Mouse (Mus musculus): ENCODE results near the gene Alg9.

Gene Alg9

DNA sequence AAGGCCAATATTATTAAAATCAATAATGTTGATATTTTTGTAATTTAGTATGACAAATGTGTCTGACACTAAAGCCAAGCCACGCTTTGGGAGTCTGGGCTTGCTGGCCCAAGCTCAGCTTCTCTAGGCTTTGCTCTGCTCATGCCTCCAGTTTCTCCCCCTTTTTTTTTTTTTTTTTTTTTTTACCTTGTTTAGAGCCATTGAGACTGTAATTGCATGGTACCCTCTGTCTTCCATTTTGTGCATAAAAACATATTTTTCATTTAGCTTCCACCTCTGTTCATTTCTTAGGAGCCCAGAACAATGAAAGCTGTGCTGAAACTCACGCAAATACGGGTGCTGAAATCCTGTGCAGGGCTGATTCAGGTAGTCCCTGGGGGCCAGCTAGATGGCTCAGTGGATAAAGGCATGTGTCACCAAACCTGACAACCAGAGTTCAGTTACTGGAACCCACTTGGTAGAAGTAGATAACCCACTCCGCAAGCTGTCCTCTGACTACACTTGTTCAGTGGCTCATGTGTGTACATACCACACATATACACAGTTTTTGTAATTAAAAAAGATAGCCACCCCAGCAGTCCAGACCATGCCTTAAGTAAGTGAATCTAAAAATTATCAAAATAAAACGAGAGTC is 80.4 kb downstream of the Alg9 start:
- no peak for DNase-seq

DNA sequence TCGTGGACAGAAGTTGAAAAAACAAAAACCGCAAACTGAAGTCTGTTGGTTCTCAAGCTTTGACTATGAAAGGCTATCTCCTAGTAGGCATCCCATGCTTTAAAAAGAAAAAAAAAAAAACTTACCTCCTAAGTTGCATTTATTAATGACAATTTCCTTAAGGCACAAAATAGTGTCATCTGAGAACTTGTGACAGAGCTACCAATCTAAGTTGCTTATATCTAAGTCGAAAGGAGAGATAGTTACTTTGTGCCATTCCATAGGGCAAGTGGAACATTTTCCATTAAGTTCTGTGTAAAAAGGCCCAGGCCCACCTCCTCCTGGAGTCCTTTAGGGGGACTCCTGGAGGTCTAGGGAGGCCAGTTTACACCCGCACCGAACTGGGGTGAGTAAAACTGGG is 81.0 kb downstream of the Alg9 start:
- DNase-seq: no peak

DNA sequence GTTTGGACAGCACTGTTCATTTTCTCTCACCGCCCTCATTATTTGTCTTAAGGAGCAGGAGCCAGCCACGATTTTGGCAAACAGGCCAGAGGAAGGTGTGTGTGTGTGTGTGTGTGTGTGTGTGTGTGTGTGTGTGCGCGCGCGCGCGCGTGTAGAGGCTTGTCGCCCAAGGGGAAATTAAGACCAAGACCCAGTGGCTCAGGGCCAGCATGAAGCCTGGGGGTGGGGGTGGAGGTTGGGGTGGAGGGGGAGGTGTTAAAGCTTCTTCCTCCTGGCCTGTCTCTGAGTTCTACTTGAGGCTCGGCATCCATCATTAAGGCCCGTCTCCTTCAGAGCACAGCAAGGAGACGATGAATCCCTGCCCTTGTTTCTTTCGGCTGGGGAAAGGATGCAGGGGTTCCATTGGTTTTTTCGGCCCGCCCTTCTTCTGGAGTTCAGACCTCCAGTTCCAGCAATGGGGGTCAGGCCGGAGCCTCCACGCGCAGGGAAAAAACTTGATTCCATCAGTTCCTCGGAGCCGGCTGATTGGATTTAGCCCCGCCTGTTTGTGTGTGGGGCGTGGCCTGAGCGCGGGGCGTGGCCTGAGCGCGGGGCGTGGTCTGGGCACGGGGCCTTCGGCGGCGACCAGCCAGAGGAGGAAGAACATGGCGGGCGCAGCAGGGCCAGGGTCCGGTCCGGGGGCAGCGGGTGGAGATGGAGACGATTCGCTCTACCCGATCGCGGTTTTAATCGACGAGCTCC is 81.7 kb downstream of the Alg9 start:
- DNase-seq: peak; percentile 91

DNA sequence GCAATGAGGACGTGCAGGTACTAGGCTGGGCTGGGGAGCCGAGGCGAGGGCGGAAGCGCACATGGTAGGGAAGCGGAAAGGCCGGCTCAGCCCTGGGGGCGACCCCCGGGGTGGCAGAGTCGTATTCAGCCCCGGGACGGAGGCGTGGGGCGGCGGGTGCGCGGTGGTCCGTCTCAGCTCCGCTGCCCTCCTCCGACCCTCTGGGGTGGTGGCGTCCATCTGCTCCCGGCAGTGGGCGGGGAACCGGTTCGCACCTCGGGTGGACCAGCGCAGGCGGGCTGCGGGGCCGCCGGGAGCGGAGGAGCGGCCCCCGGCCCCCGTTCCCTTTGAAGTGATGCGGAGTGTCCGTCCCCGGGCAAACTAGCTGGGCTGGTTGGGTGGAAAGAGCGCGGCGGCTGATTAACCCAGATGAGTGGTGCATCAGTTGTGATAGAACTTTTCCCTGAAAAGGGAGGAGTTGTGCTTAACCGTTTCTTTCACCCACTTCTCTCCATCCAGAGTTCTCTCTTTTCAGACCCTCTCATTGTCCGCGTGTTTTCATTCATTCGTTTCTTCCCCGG is 82.3 kb downstream of the Alg9 start:
- no peak for DNase-seq

DNA sequence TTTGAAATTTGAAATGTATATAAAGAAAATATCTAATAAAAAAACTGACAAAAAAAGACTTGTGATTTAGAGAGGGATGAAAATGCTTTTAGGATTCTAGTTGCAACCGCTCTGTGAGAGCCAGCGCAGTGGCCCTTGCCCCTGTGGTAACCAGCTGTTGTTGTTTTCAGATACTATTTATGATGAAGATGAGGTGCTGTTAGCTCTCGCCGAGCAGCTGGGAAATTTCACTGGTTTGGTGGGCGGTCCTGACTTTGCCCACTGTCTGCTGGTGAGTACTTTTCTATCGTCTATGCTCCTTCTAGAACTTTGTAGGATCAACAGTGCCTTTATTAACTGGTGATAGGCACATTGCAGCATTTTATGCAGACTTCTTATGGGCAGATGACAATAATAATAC is 83.9 kb downstream of the Alg9 start:
- DNase-seq: no peak

DNA sequence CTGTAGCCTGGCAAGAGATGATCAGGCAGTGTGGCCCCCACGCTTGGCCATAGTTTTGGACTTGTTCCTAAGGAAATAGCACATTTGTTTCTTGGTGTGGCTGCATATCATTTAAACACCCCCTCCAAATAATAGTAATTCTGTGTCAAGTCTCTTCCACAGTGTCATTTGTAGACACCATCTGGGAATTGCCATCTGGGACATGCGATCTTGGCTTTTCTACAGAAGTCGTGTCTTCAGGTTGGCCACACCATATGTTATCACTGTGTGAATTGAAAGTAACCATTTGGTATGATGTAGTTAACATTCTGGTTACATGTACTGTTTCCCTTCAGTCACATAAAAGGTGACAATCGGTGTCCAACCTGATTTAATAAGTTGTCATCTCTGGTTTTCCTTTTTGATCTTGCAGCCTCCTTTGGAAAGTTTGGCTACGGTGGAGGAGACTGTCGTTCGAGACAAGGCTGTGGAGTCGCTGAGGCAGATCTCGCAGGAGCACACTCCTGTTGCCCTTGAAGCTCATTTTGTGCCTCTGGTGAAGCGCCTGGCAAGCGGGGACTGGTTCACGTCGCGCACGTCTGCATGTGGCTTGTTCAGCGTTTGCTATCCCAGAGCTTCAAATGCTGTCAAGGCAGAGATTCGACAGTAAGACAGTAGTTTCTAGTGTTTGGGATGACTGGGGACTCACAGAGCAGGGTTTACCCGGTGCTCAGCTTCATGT is 86.5 kb downstream of the Alg9 start:
- DNase-seq: no peak

DNA sequence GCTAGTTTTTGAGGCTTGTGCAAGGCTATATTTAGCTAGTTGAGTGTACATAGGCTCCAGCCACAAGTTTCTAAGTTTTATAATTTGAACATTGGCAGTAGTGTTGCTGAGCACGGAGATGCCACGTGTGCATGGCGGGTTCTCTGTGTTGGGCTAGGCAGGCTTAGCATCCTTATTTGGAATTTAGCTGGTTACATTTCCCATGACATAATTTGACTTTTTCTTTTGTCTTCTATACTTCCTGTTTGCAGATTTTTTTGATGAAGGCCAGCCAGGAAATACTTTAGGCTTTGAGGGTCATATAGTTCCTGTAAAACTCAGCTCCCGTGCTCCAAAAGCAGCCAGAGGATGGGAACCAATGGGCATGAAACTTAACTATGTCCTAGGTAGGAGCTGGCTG is 89.0 kb downstream of the Alg9 start:
- no peak for DNase-seq

DNA sequence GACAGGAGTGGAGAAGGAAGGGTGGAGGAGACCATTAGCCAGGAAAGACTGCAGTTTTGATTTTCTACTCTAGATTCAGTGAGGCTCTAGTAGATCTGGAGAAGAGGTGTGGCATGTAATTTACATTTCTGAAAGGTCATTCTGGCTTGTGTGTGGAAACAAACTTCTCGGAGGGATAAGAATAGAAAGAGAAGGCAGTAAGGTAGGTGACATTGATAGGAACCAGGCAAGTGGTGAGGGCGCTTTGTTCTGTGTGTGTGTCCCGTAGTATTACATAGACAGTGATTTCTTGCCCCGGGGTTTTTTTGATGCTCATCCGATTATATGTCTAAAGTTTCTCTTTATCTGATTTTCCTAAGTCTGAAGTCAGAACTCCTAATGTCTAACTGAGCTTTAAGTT is 90.1 kb downstream of the Alg9 start:
- DNase-seq: no peak

DNA sequence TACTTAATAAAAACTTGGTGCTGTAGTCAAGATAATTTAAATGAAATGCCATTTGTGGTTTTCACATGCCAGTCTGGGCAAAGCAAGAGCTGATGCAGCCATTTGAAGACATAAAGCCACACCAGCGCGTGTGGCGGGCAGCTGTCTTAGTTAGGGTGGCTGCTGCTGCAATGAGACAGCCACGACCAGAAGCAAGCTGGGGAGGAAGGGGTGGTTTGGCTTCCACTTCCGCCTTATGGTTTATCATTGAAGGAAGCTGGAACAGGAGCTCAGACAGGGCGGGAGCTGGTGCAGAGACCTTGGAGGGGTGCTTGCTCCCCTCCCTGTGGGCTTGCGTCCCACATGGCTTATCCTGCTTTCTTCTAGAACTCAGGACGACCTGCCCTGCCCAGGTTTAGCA is 91.0 kb downstream of the Alg9 start:
- DNase-seq: no peak

DNA sequence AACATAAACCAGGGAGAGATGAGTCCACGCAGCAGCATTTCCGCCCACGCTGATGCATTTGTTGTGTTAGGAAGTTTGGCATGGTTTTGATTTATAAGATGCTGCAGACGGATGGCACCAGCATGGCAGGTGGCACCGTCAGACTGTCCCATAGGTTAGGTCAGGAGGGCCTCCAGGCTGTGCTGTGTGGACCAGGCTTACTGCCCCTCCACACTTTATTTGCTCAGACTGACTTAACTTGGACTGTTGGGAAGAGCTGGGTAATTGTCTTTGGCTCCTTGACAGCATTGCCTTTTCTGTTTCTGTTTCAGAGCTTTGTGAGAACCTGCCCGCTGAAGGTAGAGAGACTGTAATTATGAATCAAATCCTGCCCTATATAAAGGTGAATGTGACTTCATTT is 92.2 kb downstream of the Alg9 start:
- no peak for DNase-seq

DNA sequence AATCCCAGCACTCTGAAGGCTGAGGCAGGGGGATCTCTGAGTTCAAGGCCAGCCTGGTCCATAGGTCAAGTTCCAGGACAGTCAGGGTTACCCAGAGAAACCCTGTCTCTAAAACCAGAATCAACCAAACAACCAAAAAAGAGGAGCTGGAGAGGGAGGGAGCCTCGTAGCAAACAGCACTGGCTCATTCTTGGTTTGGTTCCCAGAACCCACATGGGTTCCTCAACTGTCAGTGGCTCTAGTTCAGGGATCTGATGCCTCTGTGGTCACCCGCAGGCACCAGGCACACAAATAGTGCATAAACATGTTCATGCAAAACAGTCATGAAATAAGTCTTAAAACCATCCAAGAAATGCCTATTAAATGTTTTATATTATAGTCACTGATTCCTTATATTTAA is 93.4 kb downstream of the Alg9 start:
- no peak for DNase-seq

DNA sequence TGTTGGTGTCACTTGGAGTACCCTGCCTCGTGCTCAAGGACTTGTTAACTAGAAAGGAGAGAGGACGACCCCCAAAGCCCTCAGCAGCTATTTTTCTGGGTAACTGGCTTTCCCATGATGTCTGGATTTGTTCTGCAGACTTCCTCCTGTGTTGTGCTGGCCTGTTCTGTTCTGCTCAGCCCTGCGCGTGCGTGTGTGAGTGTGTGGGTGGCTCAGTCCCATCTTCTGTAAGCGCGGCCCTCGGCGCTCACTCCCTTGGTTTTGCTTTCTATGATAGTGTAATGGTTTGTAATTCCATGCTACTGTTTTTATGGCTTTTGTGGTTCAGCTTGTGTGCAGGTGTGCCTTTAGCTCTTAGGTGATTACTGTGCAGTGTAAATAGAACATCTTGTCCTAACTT is 98.4 kb downstream of the Alg9 start:
- DNase-seq: no peak

DNA sequence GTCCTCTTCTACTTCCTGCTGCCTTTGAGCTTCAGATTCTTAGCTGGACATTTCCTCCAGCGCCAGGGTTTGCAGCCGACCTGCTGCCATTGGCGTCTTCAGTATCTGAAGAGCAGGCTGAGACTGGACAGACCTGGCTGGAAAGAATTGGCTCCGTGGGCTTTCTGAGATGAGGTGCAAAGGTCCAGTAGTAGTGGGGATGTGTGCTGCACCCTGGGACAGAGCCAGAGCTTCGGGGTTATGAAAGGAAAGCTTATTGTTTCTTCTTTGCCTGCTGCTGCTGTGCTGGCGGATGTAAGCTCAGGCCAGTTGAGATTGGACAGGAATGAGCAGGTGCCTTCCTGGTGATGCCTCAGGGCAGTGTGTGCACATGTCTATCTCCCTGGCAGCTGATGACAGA is 99.2 kb downstream of the Alg9 start:
- DNase-seq: no peak

DNA sequence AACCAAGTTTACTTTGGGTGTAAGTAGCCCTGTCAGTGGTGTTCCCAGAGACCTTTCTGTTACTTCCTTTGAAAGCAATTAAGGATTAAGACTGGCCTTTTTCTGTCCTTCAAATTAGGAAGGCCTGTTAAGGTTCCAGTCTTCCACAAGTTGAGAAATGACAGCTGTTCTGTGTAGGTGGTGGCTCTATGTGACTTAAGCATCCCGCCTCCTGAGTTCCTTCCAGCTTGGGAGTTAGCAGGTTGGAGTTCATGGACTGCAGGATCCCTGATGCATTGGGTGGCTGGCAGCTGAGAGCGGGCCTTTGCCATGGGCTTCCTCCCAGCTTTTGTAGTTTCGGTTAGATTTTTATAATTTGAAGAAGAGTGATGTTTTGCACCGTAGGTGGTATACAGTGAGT is 100.7 kb downstream of the Alg9 start:
- no peak for DNase-seq

DNA sequence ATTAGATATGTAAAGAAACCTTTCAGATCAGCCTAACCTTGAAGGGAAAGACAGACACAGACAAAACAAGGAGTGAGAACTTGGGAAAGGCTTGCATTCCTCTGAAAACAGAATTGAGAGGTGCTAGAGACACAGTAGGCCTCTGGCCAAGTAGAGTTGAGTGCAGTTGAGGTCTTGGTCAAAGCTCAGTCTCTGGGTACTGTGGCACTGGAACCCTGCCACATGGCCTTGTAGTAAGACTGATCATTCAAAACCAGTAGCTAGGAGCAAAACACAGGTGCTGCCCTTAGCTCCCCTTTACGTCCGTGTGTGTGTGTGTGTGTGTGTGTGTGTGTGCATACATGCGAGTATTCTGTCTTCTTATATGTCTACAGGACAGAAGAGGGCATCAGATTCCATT is 101.5 kb downstream of the Alg9 start:
- DNase-seq: no peak

DNA sequence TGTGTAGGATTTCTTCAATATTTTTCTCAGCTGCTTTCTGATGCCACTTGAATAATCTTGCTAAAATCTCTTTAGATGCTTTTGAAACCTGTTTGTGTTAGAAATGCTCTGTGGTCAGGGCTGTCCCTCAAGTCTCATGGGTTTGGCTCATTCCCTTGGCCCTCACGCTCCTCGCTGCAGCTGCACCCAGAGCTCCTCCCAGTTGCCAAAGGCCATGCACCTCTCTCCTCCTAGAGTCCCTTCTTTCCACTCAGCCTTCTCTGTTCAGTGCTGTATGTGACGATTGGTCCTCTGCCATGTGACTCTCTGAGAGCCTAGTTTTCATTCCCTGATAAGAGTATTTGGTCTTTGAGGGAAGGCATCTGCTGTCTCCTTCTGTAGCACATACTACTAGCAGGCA is 102.6 kb downstream of the Alg9 start:
- DNase-seq: no peak

DNA sequence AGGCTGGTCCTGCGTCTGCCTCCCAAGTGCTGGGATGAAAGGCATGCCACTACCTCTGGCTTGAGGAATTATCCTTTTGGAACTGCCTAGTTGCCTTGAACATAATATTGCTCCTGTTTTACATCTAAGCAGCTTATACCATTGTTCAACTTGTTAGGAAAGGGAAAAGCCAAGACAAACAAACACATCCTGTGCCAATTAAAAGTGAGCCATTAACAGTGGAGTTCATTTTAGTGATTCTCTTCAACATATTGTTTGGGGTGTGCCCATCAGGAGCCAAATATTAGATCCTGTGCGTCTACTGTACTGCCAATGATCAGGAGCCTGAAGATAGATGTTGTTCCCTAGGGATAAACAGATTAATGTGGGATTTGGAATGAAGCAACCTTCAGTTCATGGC is 107.4 kb downstream of the Alg9 start:
- DNase-seq: no peak

DNA sequence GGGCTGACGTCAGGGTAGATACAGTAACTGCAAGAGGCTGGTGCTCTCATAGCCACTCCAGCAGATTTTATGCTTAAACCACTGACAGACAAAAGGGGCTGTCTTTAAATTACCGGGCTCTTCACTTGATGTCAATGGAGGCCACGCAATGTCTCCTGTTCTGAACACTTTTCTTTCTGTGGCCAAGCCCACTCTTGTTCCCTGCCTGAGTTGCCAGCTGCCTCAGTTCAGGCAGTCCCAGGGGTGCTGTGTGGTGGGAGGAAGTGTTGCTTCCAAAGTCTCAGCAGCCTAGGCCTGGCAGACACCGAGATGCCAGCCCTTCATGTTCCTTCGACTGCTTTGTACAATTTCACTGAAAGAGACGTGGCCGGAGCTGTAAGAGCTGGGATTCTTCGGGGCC is 109.3 kb downstream of the Alg9 start:
- no peak for DNase-seq

DNA sequence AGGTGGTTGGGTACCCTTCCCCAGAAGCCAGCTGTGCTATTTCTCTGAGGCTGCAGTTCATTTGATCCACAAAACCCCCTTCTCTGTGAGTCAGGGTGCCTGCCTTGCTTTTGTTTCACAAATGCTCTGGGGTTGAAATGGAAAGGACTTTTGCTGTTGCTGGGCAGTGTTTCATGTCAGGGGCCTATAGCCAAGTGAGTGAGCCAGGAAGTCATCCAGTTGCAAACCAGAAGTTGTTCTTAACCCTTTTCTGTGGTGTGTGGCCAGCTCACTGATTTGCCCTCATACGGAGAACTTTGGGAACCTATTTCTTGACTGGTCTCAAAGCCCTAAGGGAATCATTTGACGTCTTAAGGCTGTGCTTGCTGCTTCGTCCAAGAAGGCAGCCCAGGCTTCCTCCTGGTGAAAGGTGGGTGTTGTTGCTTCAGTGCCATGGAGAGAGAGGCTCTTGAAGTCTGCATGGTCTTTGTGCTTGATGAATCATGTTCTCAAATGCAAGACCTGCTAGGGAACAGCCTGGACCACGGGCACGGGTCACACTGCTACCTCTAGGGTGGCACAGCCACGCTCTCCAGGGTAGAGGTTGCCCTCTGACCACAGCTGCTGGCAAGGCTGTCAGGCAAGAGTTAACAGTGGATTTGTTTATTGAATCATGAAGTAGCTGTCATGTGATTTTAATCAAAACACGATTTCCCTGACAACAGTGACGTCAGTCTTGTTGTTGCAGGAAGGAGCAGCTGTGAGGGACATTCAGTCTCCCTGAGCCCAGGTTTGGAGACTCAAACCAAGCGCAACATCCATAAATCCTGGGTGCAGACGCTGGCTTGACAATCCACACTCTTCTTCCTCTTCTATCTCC is 110.2 kb downstream of the Alg9 start:
- peak; percentile 30 for DNase-seq

DNA sequence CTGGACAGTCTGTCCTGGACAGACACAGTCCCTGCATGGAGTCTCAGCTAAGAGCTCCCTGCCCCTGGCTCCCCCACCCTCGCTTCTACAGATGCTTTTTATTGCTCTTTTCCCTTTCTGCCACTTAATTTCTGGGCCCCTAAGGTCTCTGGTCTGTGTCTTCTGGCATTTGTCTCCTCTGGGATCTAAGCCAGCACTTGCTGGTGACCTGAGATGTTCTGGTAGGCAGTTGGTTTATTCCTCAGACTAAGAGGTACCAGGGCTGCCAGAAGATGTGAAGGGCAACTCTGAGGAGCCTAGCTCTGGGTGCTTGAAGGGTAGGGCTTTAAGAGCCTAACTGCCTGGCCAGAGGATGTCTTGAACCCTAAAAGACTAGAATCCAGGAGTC is 110.8 kb downstream of the Alg9 start:
- DNase-seq: no peak

DNA sequence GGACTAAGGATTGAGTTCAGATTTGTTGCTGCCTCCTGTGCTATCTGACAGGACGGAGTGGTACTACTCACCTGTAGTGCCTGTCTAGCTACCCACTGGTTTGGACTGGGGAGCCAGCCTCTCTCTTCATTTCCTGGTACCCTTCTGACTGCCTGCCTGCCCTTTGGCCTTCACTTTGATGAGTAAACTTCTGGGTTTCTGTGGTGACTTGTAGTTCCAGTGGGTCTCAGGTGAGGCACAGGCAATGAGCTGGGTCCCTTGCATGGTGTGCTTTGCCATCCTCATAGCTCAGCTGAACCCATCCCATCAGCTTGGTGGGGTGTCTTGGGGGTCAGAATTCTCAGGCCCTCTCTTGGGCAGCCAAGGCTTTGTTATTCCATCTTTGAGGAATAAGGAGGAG is 112.1 kb downstream of the Alg9 start:
- DNase-seq: no peak

DNA sequence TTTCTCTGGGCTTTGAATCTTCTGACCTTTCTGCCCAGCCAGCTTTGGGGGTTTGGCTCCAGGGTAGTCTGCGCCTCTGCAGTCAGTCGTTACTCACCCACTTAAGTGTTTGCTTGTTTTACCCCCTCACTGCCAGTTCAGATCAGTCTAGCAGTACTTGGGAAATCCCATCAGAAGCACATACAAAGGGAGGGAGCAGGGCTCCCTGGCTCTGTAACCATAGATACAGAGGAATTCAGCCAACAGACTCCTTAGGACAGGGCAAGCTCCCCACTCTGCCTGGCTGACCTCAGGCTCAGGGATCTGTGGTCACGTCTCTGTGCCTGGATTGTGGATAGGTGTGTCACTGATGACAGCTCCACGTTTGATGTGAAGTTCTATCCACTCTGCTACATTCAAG is 112.5 kb downstream of the Alg9 start:
- no peak for DNase-seq

DNA sequence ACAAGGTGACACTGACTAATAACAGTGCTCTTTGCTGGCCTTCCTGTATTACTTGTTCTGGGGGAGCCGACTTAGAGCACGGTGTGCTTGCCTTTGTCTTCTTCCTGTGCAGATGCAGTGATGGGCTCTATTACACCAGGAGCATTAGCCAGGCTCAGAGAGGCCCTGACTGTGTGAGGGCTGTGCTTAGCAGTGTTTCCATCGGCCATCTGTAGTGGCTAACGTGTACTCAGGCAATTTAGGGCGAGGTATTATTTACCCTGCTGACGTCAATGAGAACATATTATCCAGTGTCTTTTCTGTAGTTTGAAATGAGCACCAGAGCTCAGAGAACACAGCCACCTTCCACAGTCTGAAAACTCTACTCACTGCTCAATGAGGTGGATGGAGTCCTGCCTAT is 114.4 kb downstream of the Alg9 start:
- DNase-seq: no peak
